Mouse (Mus musculus): ENCODE results near the gene Cenps.

The Cenps gene

GRCm38 (mm10) chr4:149159203-149159602, 21.8 kb upstream of the Cenps start:
- ATAC-seq (ENCODE audit: insufficient number of reproducible peaks, low FRiP score, low TSS enrichment): no peak

- ATAC-seq (ENCODE audit: insufficient number of reproducible peaks, low FRiP score, low TSS enrichment): no peak
These were observed 20.1 kb upstream of the Cenps start for GRCm38 (mm10) chr4:149157415-149157973.

- no peak for ATAC-seq (ENCODE audit: insufficient number of reproducible peaks, low FRiP score, low TSS enrichment)
These were observed 18.3 kb upstream of the Cenps start for GRCm38 (mm10) chr4:149155711-149156110.

DNA sequence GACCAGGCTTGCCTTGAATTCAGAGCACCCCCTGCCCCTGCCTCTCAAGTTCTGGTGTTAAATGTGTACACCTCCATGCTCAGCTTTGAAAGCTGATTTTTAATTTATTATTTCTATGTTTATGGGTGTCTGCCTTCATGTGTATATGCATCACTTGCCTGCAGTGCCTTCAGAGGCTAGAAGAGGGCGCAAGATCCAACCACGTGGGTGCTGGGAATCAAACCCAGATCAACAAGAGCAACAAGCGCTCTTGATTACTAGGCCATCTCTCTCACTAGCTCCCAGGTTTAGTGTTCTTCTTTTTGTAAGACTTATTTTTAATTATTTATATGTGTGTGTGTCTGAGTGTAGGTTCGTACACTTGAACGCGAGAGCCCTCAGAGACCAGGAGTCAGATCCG, 17.4 kb upstream of the Cenps start:
- no peak for ATAC-seq (ENCODE audit: insufficient number of reproducible peaks, low FRiP score, low TSS enrichment)

- no peak for ATAC-seq (ENCODE audit: insufficient number of reproducible peaks, low FRiP score, low TSS enrichment)
These were observed 13.3 kb upstream of the Cenps start for GRCm38 (mm10) chr4:149150721-149151120.

DNA sequence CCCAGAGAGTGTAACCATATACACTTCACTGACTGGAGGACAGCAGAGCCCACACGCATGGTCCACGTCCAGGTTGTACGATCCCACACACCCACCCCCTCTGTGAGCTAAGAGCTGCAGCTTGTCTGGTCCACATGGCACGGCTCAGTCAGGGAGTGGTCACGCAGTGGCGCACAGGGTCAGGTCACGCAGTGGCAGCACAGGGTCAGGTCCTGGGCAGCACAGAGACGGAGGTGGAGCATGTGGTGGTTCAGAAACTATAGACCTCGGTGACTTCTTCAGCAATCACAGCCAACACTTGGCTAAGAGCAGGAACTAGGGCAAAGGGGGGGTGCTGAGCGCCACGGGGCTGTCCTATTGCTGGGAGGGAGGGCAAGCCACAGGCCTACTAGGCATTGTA, 12.8 kb upstream of the Cenps start:
- ATAC-seq (ENCODE audit: insufficient number of reproducible peaks, low FRiP score, low TSS enrichment): no peak

DNA sequence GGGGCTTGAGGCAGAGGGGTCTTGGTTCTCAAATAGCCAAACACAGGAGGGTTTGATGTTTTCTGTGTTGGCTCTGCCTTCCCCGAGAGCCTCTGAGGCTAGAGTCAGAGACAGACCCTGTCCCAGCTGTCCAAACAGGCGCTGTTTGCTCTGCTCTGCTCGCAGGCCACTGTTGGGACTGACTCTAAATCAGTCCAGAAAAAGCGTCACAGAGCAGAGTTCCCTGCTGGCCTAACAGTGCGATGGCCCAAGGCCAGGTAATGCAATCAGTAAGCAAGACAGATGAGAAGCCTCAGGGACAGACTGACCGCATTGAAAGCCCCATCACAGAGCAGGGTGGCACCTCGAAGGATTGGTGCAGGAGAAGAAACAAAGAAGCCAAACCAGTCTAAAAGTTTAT, 12.2 kb upstream of the Cenps start:
- ATAC-seq (ENCODE audit: insufficient number of reproducible peaks, low FRiP score, low TSS enrichment): no peak

DNA sequence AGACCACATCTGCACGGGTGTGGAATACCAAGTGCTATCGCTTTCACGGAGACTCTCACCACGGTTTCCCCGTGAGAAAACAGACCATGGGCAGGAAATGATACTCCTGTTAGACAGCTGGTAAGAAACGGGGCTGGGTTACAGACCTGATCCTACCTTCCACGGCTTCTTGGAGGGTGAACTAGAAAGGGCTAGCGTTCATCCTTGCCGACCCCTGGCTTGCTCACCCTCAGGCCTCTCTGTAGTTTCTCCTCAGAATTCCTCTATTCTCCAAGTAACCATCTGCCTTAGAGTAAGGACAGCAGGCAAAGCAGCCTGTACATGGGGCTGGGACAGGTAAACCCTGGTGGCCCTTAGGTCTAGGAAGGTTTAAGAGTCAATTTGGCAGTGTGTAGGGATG, 11.8 kb upstream of the Cenps start:
- ATAC-seq (ENCODE audit: insufficient number of reproducible peaks, low FRiP score, low TSS enrichment): no peak

GRCm38 (mm10) chr4:149148084-149148483, 10.7 kb upstream of the Cenps start:
- no peak for ATAC-seq (ENCODE audit: insufficient number of reproducible peaks, low FRiP score, low TSS enrichment)

DNA sequence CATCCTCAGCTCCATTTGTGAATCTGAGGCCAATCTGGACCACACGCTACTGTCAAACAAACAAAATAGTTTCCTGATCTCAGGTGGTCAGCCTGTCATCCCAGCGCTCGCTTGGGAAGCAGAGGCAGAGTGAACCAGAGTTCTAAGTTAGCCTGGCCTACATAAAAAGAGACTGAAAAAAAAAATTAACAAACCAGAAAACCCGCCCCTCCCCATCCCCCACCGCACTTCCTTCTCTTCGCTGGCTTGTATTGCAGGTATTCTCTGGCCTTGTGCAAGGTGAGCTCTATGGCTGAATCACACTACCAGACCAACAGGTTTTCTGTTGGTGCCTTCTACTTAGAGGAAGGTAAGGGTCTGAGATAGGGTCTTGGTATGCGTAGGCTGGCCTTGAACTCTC, 10.1 kb upstream of the Cenps start:
- ATAC-seq (ENCODE audit: insufficient number of reproducible peaks, low FRiP score, low TSS enrichment): no peak

DNA sequence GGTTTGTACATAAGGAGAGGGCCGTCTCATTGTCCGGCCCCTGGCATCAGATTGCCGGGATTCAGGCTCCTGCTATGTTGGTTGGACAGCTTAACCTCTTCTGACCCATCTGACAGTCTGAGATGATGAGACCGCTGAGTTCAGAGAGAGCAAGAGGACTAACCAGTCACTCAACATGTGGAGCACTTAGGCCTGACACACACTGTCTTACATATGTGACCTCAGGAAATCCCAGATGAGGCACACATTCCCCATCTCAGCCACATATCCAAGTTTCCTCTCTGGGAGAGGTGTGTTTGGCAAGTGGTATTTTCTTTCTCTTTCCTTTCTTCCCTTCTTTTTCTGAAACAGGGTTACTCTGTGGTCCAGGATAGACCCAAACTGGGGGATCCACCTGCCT, 7.7 kb upstream of the Cenps start:
- ATAC-seq (ENCODE audit: insufficient number of reproducible peaks, low FRiP score, low TSS enrichment): no peak

GRCm38 (mm10) chr4:149144459-149144858, 7.0 kb upstream of the Cenps start:
- peak; percentile 78; the same call in 1 of the 2 replicates for ATAC-seq (ENCODE audit: insufficient number of reproducible peaks, low FRiP score, low TSS enrichment)

GRCm38 (mm10) chr4:149143594-149143993, 6.2 kb upstream of the Cenps start:
- ATAC-seq (ENCODE audit: insufficient number of reproducible peaks, low FRiP score, low TSS enrichment): no peak

- no peak for ATAC-seq (ENCODE audit: insufficient number of reproducible peaks, low FRiP score, low TSS enrichment)
These were observed 1.1 kb upstream of the Cenps start for GRCm38 (mm10) chr4:149138515-149138914.

GRCm38 (mm10) chr4:149136116-149136850, 1.1 kb downstream of the Cenps start:
- no peak for ATAC-seq (ENCODE audit: insufficient number of reproducible peaks, low FRiP score, low TSS enrichment)

DNA sequence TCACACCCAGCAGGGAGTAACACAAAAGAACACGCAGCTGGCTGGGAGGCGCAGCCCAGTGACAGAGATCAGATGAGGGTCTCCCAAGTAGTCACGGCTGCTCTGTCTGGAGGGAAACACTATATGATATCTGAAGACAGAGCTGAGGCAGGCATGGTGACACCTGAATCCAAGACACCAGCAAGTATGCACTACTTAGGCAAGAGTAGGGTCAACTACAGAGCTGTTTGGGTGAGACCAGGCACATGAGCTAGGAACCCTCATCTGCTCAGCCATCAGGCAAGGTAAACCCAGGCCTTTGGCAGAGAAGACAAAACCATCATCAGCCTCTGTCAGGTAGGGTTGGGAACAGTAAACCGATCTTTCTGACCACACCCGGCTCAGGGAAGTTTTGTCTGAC, 4.0 kb downstream of the Cenps start:
- ATAC-seq (ENCODE audit: insufficient number of reproducible peaks, low FRiP score, low TSS enrichment): no peak

DNA sequence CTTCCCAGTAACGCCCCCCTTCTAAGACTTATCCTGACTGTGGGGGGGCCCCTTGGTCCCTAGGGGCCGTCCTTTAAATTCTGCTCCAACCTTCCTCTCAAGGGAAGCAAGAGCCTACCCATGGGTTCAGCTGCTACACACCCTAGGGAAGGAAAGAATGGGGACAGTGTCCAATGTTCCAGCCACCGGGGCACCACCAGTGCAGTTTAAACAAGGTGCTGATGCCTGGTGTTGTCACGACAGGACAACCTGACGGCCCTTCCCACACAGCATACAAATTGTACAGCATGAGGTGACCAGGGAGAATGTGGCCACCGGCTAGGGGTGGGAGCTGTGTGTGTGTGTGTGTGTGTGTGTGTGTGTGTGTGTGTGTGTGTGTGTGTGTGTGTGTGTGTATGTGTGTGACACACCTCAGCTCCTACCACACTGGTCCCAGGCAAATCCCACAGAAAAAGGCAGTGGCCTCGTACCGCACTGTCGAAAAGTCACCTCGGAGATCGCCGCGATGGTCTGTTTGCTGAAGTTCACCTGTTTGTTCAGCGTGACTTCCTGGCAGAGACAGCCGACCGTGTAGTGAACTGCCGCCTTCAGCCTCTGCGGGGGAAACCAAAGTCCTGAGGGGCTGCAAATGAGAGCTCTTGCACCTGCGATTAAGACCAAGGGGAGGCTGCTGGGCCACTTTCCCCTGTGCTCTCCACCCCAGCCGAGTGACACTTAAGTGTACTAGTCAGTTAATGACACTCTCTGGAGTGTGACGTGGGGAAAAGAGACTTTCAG, 5.5 kb downstream of the Cenps start:
- no peak for ATAC-seq (ENCODE audit: insufficient number of reproducible peaks, low FRiP score, low TSS enrichment)

DNA sequence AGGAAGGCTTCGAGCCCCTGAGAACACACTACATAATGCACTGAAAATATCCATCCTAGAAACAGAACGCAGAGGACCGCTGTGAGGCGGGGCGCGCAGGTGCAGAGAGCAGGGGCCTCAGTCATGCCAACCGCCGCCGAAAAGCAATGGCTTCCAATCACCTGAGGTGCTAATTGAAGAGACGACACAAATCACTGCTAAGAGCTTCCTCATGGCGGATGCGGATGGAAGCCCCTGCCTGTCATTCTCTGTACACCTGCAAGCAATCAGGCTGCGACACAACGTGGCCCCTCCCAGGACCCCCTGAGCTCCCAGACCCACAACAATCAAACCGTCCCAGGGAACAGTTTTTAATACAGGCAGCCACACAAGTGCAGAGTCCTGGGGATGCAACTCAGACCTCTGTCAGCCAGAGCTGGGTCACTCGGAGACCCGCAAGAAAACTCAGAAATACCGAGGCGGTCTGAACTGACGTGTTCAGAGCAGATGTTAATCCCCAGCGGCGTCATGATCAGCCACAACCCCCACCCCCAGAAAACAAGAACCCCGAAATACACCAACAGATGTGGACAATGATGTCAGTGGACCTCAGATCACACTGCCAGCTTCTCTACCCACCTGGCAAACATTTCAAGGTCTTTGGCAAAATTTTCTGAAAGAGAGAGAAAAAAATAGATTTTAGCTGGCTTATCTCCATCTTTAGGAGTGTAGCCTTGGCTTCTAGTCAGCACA, 6.2 kb downstream of the Cenps start:
- no peak for ATAC-seq (ENCODE audit: insufficient number of reproducible peaks, low FRiP score, low TSS enrichment)

- no peak for ATAC-seq (ENCODE audit: insufficient number of reproducible peaks, low FRiP score, low TSS enrichment)
These were observed 9.0 kb downstream of the Cenps start for GRCm38 (mm10) chr4:149128467-149128866.

DNA sequence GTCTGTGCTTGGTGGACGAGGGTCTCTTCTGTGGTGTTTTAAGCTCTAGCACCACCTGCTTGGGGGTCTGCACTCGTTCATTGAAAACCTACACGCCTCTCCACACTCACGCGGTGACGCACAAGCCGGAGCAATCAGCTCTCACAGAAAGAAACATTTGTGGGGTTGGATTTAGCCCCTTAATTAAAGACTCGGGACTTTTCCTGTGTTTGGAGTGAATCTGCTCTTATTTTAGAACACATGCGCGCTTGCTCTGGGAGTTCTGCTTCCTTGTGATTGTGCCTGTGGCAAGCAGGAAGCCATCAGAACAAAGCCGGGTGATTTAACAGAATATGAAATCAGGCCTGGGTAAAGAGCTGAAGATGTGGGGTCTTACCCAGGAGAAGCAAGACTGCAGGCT, 10.8 kb downstream of the Cenps start, which contains the start of gene Cort:
Cort (minus strand) TSS at position 101 of the 400 bp plus-strand sequence.
- ATAC-seq (ENCODE audit: insufficient number of reproducible peaks, low FRiP score, low TSS enrichment): no peak

GRCm38 (mm10) chr4:149126115-149126509, 11.3 kb downstream of the Cenps start:
- no peak for ATAC-seq (ENCODE audit: insufficient number of reproducible peaks, low FRiP score, low TSS enrichment)
